Mouse (Mus musculus) 3T3-L1 (cell line): ENCODE measurements around the gene Grifin.

ENCODE experiments used
- DNase-seq: peaks from one replicate; pipeline ENCODE4 v3.0.0-alpha.2; 2015; ENCODE audit warnings: low read depth, low spot score

Grifin gene

DNA sequence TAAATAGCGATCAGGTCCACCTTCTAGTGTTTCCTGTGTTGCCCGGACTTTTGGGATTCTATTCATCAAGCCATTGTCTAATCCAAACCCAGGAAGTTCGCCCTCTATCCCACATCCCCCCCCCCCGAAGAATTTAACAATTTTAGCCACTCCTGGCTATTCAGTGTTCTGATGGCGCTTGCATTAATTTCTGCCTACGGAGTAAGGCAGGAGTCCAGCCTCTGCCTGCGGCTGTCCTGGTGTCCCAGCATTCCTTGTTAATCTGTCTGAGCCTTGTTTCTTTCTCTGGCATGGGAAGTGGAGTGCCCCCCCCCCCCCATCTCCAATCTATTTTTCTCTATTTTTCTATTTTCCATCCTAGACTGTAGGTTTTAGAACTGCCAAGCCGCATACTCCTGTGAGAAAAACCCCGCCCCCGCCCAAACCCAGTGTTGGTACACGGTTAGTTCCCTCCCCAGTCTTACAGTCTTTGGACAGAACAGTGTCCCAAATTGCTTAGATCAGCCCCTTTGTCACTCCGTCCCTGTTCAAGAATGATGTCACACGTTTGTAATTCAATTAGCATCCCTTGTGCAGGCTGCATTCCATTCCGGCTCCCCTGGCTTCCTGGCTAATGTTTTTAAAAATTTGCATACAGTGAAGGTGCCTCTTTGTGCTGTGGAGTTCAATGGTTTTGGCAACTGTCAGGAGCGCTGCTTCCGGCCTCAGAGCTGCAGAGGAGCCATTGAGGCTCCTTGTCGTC is 15.4 kb downstream of the Grifin start:
- DNase-seq, result no peak

DNA sequence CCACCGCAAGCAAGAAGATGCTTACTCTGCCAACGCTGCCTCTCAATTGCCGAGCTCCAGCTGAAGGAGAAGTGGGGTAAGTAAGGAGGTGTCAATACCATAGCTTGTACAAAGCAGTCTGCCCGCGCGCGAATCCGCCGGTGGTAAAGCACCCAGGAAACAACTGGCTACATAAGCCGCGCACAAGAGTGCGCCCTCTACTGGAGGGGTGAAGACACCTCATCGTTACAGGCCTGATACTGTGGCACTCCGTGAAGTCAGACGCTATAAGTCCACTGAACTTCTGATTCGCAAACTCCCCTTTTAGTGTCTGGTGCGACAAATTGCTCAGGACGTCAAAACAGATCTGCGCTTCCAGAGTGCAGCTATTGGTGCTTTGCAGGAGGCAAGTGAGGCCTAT is 18.5 kb downstream of the Grifin start:
- DNase-seq, result no peak

DNA sequence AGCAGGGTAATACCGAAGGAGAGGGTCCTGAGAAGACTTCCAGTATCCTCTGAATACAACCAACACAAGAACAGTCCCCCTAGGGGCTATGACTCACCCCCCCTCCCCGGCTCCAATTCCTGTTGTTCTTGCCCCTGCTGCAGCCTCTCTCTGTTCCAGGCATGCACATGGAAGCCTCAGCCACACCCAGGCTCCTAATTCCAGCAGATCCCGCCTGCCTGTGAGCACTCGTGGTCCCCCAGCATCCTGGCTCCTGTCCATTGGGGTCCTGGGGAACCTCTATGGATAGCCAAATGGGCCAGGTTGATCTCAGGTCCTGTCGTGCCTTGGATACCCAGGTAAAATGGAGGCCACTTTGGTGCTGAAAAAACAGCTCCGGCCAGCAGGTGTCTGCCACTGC is 19.2 kb downstream of the Grifin start:
- no peak for DNase-seq

DNA sequence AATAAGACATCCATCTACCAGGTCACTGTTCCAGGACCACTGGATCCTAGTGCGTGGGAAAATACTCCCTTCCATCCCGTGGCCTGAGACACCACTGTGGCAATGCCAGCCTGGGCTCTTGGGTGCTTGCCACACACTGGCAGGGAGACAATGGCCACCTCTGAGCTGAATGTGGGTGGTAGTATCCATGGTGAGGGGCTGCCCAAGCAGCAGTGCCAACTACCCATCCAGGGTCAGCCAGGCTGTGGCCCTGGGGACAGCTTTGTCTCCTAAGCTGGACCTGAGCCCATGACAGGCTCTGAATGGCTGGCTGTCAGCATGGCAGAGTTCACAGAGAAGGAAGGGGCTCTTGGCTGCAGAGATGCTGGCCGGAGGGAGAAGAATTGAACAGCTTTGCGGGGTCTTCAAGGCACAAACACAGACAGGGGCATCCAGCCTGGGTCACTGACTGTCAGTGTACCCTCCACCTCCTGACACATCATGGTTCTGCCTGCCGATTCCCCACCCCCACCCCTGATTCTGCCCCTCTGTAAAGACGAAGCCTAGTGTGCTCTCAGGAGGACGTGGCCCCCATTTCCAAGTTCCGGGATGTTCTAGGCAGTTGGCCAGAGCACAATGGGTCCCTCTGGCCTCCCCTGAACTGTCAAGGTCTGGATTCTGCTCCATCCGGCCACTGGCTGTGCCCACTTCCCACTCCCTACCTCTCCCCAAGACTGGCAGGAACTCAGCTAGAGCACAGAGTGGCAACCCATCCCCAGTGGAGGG is 21.9 kb downstream of the Grifin start:
- no peak for DNase-seq

DNA sequence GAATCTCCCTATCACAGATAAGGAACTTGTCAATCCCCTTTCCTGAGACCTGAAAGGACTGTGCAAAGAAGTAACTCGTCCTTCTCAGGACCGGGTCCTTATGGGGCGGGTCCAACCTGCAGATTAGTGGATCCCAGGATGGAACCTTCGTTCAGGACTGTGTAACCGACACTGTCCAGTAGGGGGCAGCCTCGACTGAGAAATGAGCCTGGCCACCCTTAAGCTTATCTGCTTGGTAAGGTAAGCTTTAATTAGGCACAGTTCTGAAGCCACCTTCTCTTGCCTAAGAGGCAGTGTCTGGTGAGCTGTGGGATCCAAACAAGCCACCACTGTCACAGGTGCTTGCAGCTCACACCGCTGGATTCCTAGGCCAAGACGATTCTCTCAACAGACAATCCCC is 24.8 kb downstream of the Grifin start:
- DNase-seq, result peak; percentile 92

DNA sequence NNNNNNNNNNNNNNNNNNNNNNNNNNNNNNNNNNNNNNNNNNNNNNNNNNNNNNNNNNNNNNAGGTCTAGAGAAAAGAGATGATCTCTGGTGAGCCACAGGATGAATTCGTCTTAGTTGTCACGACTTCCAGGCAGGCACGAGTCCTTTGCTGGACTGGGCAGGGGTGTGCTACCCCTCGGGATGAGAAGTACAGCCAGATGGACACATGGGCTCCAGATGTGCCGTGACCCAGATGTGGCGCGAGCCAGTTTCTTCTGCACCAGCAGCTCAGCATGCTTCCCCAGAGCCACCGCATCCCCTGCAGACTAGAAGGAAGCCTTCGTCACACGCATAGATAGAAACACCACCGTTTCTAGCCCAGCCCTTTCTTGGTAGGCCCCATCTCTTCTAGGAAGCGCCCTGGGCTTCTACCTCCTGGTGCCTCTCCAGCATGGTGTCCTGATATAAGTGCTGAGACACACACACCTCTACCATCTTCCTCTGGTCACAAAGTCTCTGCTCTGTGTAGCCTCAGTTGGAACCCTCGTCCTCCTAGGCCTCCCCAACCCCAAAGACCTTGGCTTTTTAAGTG is 26.7 kb downstream of the Grifin start:
- DNase-seq, result no peak

DNA sequence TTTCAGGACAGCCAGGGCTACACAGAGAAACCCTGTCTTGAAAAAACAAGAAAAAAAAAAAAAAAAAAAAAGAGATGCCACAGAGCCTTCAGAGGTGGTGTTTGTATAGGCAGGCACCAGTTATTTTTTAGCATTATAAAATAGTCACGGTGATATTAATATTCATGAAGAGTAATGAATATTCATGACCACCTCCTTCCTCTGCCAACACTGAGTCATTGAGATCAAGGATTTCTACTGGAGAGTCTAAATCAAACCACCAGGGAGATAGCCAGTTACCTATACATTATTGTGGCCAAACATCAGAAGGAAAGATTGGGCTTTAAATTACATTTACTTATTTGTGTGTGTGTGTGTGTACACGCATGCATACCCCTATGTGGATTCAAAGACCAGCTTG is 38.1 kb downstream of the Grifin start:
- DNase-seq, result no peak

DNA sequence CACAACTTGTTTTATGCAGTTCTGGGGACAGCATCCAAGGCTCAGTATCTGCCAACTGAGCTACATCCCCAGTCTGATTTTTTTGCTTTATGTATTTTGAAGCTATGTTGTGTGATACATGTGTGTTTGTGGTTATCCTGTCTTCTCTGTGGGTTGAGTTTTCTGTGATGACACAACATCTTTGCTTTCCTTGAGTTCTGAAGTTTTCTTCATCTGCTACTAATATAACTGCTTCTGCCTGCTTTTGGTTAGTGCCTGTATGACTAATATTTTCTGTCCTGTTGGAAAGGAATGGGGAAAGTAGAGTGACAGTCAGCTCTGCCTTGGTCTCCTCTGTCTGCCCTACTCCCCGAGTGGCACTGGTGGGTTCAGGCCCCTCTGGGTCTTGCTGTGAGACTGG is 43.7 kb downstream of the Grifin start:
- DNase-seq, result peak; percentile 88

DNA sequence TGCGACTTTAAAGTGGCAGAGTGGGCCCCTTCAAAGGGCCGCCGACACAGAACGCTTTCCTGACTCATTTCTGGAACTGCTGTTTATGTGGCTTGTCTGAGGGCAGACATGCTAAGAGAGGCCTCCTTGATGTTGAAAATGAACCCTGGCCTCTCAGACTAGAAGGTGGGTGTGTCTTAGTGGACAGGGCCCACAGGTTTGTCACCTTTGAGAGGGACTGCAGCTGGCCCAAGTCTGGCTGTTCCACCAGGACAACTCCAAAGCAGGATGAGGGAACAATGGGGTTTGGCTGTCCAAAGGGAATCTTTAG is 47.0 kb downstream of the Grifin start:
- DNase-seq, result no peak

DNA sequence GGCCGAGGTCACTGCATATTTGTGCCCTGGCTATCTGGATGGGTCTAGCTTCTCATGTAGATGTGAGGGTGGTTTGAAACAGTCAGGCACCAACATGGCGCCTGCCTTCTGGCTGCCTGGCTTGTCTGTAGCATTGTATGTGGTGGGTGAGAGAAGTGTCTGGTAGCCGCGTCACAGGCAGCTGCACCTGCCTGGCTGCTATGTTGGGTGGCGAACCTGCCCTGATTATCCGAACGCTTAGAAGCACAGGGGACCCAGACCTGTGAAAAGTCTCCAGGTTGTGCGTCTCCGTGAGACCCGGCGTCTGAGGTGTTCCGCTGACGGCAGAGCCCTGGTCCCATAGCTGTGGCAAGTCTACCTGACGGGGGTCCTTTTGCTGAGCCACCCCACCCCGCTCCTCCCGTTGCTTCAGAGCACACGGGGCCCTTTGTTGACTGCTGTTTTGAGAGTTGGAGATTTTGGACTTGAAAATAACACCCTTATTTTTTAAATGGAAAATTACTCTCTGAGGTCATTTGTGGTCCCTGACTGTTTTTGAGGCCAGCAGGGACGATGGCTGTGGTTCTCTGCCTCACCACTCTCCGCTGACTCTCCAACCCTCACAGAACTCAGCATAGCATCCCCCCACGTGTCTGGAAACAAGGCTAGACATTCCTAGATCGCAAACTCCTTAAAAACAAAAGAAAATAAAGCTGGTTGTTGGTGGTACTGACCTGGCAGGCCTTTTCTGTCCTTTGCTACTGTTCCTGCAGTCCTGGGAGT is 47.5 kb downstream of the Grifin start:
- no peak for DNase-seq

DNA sequence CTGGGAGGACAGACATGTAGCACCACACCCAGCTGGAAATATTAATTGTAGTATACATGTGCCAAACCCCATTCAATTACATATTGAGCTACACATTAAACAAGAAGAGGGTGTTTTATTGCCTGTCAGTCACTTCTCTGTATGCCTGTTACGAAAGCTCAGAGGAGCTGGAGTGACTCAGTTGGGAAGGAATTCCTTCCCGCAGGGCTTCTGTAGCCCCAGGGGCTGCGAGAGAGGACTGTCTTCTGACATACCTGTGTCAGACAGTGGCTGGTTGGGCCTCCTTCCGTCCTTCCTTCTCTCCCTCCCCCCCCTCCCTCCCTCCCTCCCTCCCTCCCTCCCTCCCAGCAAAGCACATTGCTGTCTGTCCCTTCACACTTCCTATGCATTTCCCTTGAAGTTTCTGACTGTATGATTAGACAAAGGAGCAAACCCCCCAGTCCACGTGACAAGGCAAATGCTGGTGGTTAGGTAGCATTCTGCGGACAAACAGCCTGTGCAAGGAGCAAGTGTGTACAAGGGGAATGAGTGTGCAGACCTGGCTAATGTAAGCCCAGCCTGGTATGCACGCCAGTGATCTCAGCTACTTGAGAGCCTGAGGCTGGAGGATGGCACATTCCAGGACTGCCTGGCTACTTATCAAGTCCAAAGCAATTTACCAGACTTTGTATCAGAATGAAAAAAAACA is 49.9 kb downstream of the Grifin start:
- peak; percentile 98 for DNase-seq

DNA sequence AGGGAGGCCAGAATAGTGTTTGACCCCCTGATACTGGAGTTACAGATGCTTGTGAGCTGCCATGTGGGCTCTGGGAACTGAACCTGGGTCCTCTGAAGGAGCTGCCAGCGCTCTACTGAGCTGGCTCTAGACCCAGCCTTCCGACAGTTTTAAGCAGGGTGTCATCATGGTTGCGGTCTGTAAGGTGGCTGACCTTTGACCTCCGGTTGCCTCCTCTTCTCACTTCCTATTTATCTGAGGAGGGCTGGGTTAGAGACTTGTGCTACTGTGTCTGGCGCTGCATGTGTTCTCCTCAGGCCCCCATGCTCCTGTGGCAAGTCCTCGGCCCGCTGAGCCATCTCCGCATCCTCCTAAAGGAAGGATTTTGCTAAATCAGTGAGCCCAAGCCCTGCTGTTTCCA is 51.0 kb downstream of the Grifin start:
- DNase-seq, result no peak
